Mouse (Mus musculus): Measurements from ENCODE around the gene Tead3. TPM values are rescaled to one million over a fixed set of nuclear protein-coding genes. Genes with fewer than 3 reads are reported as not detected.

Tead3 gene
- total RNA-seq, 1 experiment from 2014 or later = not detected

- ATAC-seq (ENCODE audit: extremely low read depth, insufficient number of reproducible peaks, low FRiP score, poor library complexity, severe bottlenecking) = no peak
Measured at GRCm38 (mm10) chr17:28287578-28287977, 63.0 kb downstream of the Tead3 start.

DNA sequence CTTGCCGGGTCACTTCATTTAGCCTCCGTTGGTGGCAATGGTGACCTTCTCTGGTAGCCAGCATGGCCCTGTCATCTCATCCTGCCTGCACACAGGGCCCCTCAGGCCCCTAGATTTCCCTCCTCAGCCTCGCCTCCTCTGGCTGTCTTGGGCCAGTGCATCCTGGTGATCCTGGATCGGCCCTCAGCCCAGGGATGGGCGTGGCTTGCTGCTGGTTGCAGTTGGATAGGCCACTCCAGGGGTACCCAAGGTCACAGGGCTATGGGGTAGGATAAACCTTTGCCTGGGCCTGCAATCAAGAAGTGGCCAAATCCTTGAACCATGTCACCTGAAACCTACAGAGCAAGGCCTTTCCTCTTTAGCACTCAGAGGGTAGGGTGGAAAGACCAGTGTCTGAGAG is 63.7 kb downstream of the Tead3 start:
- ATAC-seq (ENCODE audit: extremely low read depth, insufficient number of reproducible peaks, low FRiP score, poor library complexity, severe bottlenecking) = no peak

DNA sequence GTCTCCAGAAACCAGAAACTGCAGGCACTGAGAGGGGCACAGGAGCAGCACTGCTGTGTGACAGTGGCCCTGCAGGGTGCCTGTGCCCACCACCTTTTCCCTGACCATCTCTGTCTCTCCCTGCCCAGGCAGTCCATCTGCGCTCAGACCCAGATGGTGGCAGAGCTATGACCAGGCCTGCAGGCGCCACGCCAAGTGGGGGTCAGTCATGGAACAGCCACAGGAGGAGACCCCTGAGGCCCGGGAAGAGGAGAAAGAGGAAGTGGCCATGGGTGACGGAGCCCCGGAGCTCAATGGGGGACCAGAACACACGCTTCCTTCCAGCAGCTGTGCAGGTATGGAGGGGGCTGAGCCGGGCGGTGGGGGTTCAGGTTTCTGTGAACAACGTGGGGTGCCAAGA is 64.5 kb downstream of the Tead3 start:
- ATAC-seq (ENCODE audit: extremely low read depth, insufficient number of reproducible peaks, low FRiP score, poor library complexity, severe bottlenecking) = no peak

DNA sequence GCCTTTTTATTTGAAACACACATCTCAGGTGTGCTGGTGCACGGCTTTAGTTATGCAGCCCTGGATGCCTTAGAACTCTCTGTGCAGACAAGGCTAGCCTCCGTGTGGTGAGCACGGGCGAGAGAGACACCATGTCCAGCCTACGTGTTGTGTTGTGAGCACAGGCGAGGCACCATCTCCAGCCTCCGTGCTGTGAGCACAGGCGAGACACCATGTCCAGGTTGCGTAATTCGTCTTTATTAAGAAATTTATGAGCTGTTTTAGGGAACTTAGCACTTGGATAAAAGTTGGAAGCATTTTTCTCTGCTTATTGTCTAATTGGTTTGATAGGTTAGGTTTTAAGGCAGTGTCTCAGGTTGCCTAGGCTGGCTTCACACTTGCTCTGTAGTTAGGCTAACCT is 67.4 kb downstream of the Tead3 start:
- ATAC-seq (ENCODE audit: extremely low read depth, insufficient number of reproducible peaks, low FRiP score, poor library complexity, severe bottlenecking) = no peak

- no peak for ATAC-seq (ENCODE audit: extremely low read depth, insufficient number of reproducible peaks, low FRiP score, poor library complexity, severe bottlenecking)
Measured at GRCm38 (mm10) chr17:28281866-28282441, 68.7 kb downstream of the Tead3 start.

Other genes starting within 250 kb of the Tead3 start
- 0.12 TPM in 1 of 2 replicates, not detected in the other for gene Scube3, start 208.7 kb downstream of the Tead3 start, total RNA-seq (2017)
- 9.0 and 12.8 TPM in 2 replicates for gene Zfp523, start 173.7 kb downstream of the Tead3 start, total RNA-seq (2017)
- gene Def6, start 143.0 kb downstream of the Tead3 start, total RNA-seq (2017) = 110 and 136 TPM in 2 replicates
- 12.6 and 19.4 TPM in 2 replicates for gene Ppard, start 118.1 kb downstream of the Tead3 start, total RNA-seq (2017)
- gene Fance, start 37.3 kb downstream of the Tead3 start, total RNA-seq (2017) = 11.9 and 23.3 TPM in 2 replicates
- gene Rpl10a, start 22.3 kb downstream of the Tead3 start, total RNA-seq (2017) = 433 and 443 TPM in 2 replicates
- gene Tulp1, start 14.4 kb upstream of the Tead3 start, total RNA-seq (2017) = not detected in 2 replicates
- gene Fkbp5, start 166.7 kb upstream of the Tead3 start, total RNA-seq (2017) = 18.0 and 19.4 TPM in 2 replicates
- gene Armc12, start 180.0 kb upstream of the Tead3 start, total RNA-seq (2017) = 0.61 TPM in 1 of 2 replicates, not detected in the other
- not detected in 2 replicates for gene Clpsl2, start 198.6 kb upstream of the Tead3 start, total RNA-seq (2017)
- not detected in 2 replicates for gene Clps, start 209.9 kb upstream of the Tead3 start, total RNA-seq (2017)
- not detected in 2 replicates for gene Lhfpl5, start 224.8 kb upstream of the Tead3 start, total RNA-seq (2017)

Data from neutrophil, adult 5-6 weeks (primary cell).